Mouse (Mus musculus): ENCODE results near the gene Tbx19. TPM values are rescaled to one million over a fixed set of nuclear protein-coding genes. Genes with fewer than 3 reads are reported as not detected.

The Tbx19 gene
- polyA plus RNA-seq, 1 experiment from 2014 or later, result 0.08 TPM

- Histone ChIP-seq H3K9ac (no peak overlapping the region), H3K4me2 (no peak overlapping the region), H3K9me3 (no peaks in the 10 kb centered on the region), H3K4me3 (no peak overlapping the region), H3K27ac (no peak overlapping the region), H3K36me3 (replicated peaks) (no peaks in the 10 kb centered on the region), H3K27me3 (replicated peaks) (no peaks in the 10 kb centered on the region; the same call in 1 of the 2 replicates), H3K4me1 (peaks cover 16% of the 10 kb centered on the region)
- no peak for ATAC-seq (replicated peaks)
- 84% methylated on average over 10 of the region's 10 CpGs for WGBS
Observed at GRCm38 (mm10) chr1:165192714-165193264, 32.2 kb upstream of the Tbx19 start.

- Histone ChIP-seq H3K4me1 (peaks cover 16% of the 10 kb centered on the region), H3K9me3 (no peaks in the 10 kb centered on the region), H3K4me3 (no peak overlapping the region), H3K4me2 (0 out of 2 replicates have a peak overlapping the region, but pooled peaks have one; percentile 11), H3K27ac (no peak overlapping the region), H3K9ac (no peak overlapping the region), H3K27me3 (replicated peaks) (no peaks in the 10 kb centered on the region; the same call in 1 of the 2 replicates), H3K36me3 (replicated peaks) (no peaks in the 10 kb centered on the region)
- 82% methylated on average over 4 of the region's 4 CpGs for WGBS
- no peak for ATAC-seq (replicated peaks)
Observed at GRCm38 (mm10) chr1:165192102-165192501, 31.5 kb upstream of the Tbx19 start.

GRCm38 (mm10) chr1:165191611-165192010, 31.0 kb upstream of the Tbx19 start:
- H3K4me3 ChIP-seq, result no peak overlapping the region
- H3K9me3 ChIP-seq, result no peaks in the 10 kb centered on the region
- no peak overlapping the region for H3K27ac ChIP-seq
- no peaks in the 10 kb centered on the region for H3K36me3 ChIP-seq (replicated peaks)
- no peak for ATAC-seq (replicated peaks)
- 58% methylated on average over 13 of the region's 13 CpGs for WGBS
- H3K4me2 ChIP-seq, result 0 out of 2 replicates have a peak overlapping the region, but pooled peaks have one; percentile 11
- H3K4me1 ChIP-seq, result peaks cover 20% of the 10 kb centered on the region
- no peak overlapping the region for H3K9ac ChIP-seq
- no peaks in the 10 kb centered on the region; the same call in 1 of the 2 replicates for H3K27me3 ChIP-seq (replicated peaks)

GRCm38 (mm10) chr1:165190571-165191273, 30.1 kb upstream of the Tbx19 start:
- H3K9ac ChIP-seq, result no peak overlapping the region
- peaks cover 20% of the 10 kb centered on the region for H3K4me1 ChIP-seq
- no peaks in the 10 kb centered on the region for H3K36me3 ChIP-seq (replicated peaks)
- H3K4me3 ChIP-seq, result no peak overlapping the region
- H3K9me3 ChIP-seq, result no peaks in the 10 kb centered on the region
- H3K27me3 ChIP-seq (replicated peaks), result no peaks in the 10 kb centered on the region; the same call in 1 of the 2 replicates
- H3K27ac ChIP-seq, result no peak overlapping the region
- H3K4me2 ChIP-seq, result no peak overlapping the region
- no peak for ATAC-seq (replicated peaks)
- 92% methylated on average over 10 of the region's 10 CpGs for WGBS

GRCm38 (mm10) chr1:165190068-165190467, 29.5 kb upstream of the Tbx19 start:
- H3K27ac ChIP-seq, result no peak overlapping the region
- H3K4me2 ChIP-seq, result no peak overlapping the region
- H3K9ac ChIP-seq, result no peak overlapping the region
- H3K36me3 ChIP-seq (replicated peaks), result no peaks in the 10 kb centered on the region
- H3K4me3 ChIP-seq, result no peak overlapping the region
- ATAC-seq (replicated peaks), result no peak
- H3K9me3 ChIP-seq, result no peaks in the 10 kb centered on the region
- 74% methylated on average over 6 of the region's 6 CpGs for WGBS
- H3K4me1 ChIP-seq, result peaks cover 20% of the 10 kb centered on the region
- H3K27me3 ChIP-seq (replicated peaks), result no peaks in the 10 kb centered on the region; the same call in 1 of the 2 replicates

- Histone ChIP-seq H3K4me2 (no peak overlapping the region), H3K9ac (no peak overlapping the region), H3K9me3 (no peaks in the 10 kb centered on the region), H3K4me3 (no peak overlapping the region), H3K27me3 (replicated peaks) (no peaks in the 10 kb centered on the region; the same call in 1 of the 2 replicates), H3K36me3 (replicated peaks) (no peaks in the 10 kb centered on the region), H3K27ac (no peak overlapping the region), H3K4me1 (peaks cover 13% of the 10 kb centered on the region; the same call in 1 of the 2 replicates)
- WGBS, result 82% methylated on average over 9 of the region's 10 CpGs
- ATAC-seq (replicated peaks), result no peak
Observed at GRCm38 (mm10) chr1:165188806-165189580, 28.4 kb upstream of the Tbx19 start.

- Histone ChIP-seq H3K9ac (no peak overlapping the region), H3K9me3 (no peaks in the 10 kb centered on the region), H3K27ac (no peak overlapping the region), H3K36me3 (replicated peaks) (no peaks in the 10 kb centered on the region), H3K27me3 (replicated peaks) (no peaks in the 10 kb centered on the region), H3K4me2 (no peak overlapping the region), H3K4me1 (peaks cover 7% of the 10 kb centered on the region; the same call in 1 of the 2 replicates), H3K4me3 (no peak overlapping the region)
- 0 out of 2 replicates have a peak, but pooled peaks have one; percentile 44 for ATAC-seq (replicated peaks)
- whole genome bisulfite sequencing, result 36% methylated on average over 5 of the region's 5 CpGs
Observed at GRCm38 (mm10) chr1:165187357-165187756, 26.8 kb upstream of the Tbx19 start.

- Histone ChIP-seq H3K4me2 (no peak overlapping the region), H3K27me3 (replicated peaks) (no peaks in the 10 kb centered on the region), H3K36me3 (replicated peaks) (no peaks in the 10 kb centered on the region), H3K4me1 (peaks cover 7% of the 10 kb centered on the region; the same call in 1 of the 2 replicates), H3K9me3 (no peaks in the 10 kb centered on the region), H3K27ac (no peak overlapping the region), H3K4me3 (no peak overlapping the region), H3K9ac (no peak overlapping the region)
- 73% methylated on average over 12 of the region's 12 CpGs for WGBS
- ATAC-seq (replicated peaks), result peak; percentile 29; the same call in 1 of the 2 replicates
Observed at GRCm38 (mm10) chr1:165186491-165186890, 25.9 kb upstream of the Tbx19 start.

GRCm38 (mm10) chr1:165185116-165185515, 24.5 kb upstream of the Tbx19 start:
- no peaks in the 10 kb centered on the region for H3K27me3 ChIP-seq (replicated peaks)
- 70% methylated on average over 7 of the region's 7 CpGs for WGBS
- H3K36me3 ChIP-seq (replicated peaks), result no peaks in the 10 kb centered on the region
- no peak overlapping the region for H3K4me3 ChIP-seq
- H3K4me1 ChIP-seq, result peaks cover 7% of the 10 kb centered on the region; the same call in 1 of the 2 replicates
- no peak for ATAC-seq (replicated peaks)
- H3K9me3 ChIP-seq, result no peaks in the 10 kb centered on the region
- no peak overlapping the region for H3K27ac ChIP-seq
- H3K4me2 ChIP-seq, result no peak overlapping the region
- no peak overlapping the region for H3K9ac ChIP-seq

GRCm38 (mm10) chr1:165184178-165184577, 23.6 kb upstream of the Tbx19 start:
- Histone ChIP-seq H3K27me3 (replicated peaks) (no peaks in the 10 kb centered on the region), H3K9me3 (no peaks in the 10 kb centered on the region), H3K27ac (no peak overlapping the region), H3K4me3 (no peak overlapping the region), H3K36me3 (replicated peaks) (no peaks in the 10 kb centered on the region), H3K4me2 (no peak overlapping the region), H3K4me1 (peaks cover 7% of the 10 kb centered on the region; the same call in 1 of the 2 replicates), H3K9ac (no peak overlapping the region)
- 85% methylated on average over 3 of the region's 3 CpGs for WGBS
- ATAC-seq (replicated peaks), result no peak

- Histone ChIP-seq H3K9ac (no peak overlapping the region), H3K36me3 (replicated peaks) (no peaks in the 10 kb centered on the region), H3K4me1 (peaks cover 7% of the 10 kb centered on the region; the same call in 1 of the 2 replicates), H3K27ac (no peak overlapping the region), H3K4me2 (no peak overlapping the region), H3K9me3 (no peaks in the 10 kb centered on the region), H3K4me3 (no peak overlapping the region), H3K27me3 (replicated peaks) (no peaks in the 10 kb centered on the region)
- WGBS, result 77% methylated on average over 6 of the region's 6 CpGs
- no peak for ATAC-seq (replicated peaks)
Observed at GRCm38 (mm10) chr1:165183400-165183799, 22.8 kb upstream of the Tbx19 start.

- 86% methylated on average over 5 of the region's 5 CpGs for WGBS
- Histone ChIP-seq H3K4me3 (no peak overlapping the region), H3K27ac (no peak overlapping the region), H3K36me3 (replicated peaks) (no peaks in the 10 kb centered on the region), H3K4me1 (no peaks in the 10 kb centered on the region), H3K4me2 (no peak overlapping the region), H3K9ac (no peak overlapping the region), H3K27me3 (replicated peaks) (no peaks in the 10 kb centered on the region), H3K9me3 (no peaks in the 10 kb centered on the region)
- no peak for ATAC-seq (replicated peaks)
Observed at GRCm38 (mm10) chr1:165179321-165179720, 18.7 kb upstream of the Tbx19 start.

Measured in midbrain, embryonic 15.5 days (tissue).